Comparison of ENCODE assay signal across 23 mouse cellular contexts in genomic region chr2:72375877-72376276, GRCm38 (mm10).
A peak's percentile ranks its signal among the peaks of the same experiment; 100 is the strongest.
DNase-seq lines count a peak whose midpoint lies in the region; ATAC-seq and TF ChIP-seq lines count a peak whose summit lies in the region.
"Had no signal": no experiment of that assay in that cellular context is flagged by ENCODE, and none has a peak within 500 bp of the region (broad histone marks: within the 10 kb centered on the region; RNA-seq: fewer than 3 reads in every experiment).

No protein-coding gene starts in this region.

- no peak for TF ChIP-seq POLR2A in heart, adult 2 months (IDR thresholded peaks at IDR 0.05; ENCODE audit: insufficient read depth, low read depth, low read length)
- TF ChIP-seq POLR2A in lung, adult 2 months (IDR thresholded peaks at IDR 0.05; ENCODE audit: borderline replicate concordance, extremely low read depth, low read depth, low read length) = no peak

- no peak overlapping the region for H3K4me3 ChIP-seq in heart, adult 2 months
- no peak overlapping the region for H3K4me3 ChIP-seq in heart, embryonic 10.5 days
- no peak overlapping the region for H3K4me3 ChIP-seq in kidney, embryonic 14.5 days (ENCODE audit: low read length)
- no peak overlapping the region for H3K4me3 ChIP-seq in lung, embryonic 16.5 days (ENCODE audit: low read length)
- H3K4me3 ChIP-seq in lung, adult 2 months (replicated peaks; ENCODE audit: extremely low read depth, low read depth, low read length) = no peak overlapping the region
- no peak overlapping the region for H3K4me3 ChIP-seq in stomach, postnatal 0 days (ENCODE audit: low read depth, low read length)
- H3K4me3 ChIP-seq: embryonic facial prominence, embryonic 15.5 days; hindbrain, embryonic 12.5 days; layer of hippocampus, adult 2 months; neural tube, embryonic 15.5 days had no signal

- intact Hi-C loops in heart, adult 2 months (cut with DNase I) = no loop called here

- WGBS in heart, adult 2 months = 40% methylated on average over 3 of the region's 3 CpGs
- 81% methylated on average over 3 of the region's 3 CpGs for WGBS in heart, embryonic 10.5 days
- WGBS in kidney, embryonic 14.5 days = 72% methylated on average over 3 of the region's 3 CpGs
- 66% methylated on average over 3 of the region's 3 CpGs for WGBS in lung, embryonic 16.5 days
- 61% methylated on average over 3 of the region's 3 CpGs for WGBS in lung, adult 2 months
- WGBS in stomach, postnatal 0 days = 47% methylated on average over 3 of the region's 3 CpGs

- no peaks in the 10 kb centered on the region for H3K79me2 ChIP-seq in heart, adult 2 months (replicated peaks; ENCODE audit: control insufficient read depth, insufficient read depth, low read length)

- DNase-seq in heart, adult 2 months = no peak
- DNase-seq in heart, embryonic 10.5 days (ENCODE audit: low spot score) = no peak
- DNase-seq in kidney, postnatal 36 days = no peak
- DNase-seq in lung, adult 2 months = no peak
- no peak for DNase-seq in stomach, postnatal 0 days (ENCODE audit: low spot score)
- no peak for DNase-seq in spleen, postnatal 10 days (ENCODE audit: low spot score in 2 of 2)
- DNase-seq: adrenal gland, postnatal 14 days; cerebellum, adult 9-10 months; kidney, postnatal 14 days; layer of hippocampus, postnatal 36 days; lung, adult 18-20 months; right cerebral cortex, adult 18-20 months; right cerebral cortex, postnatal 4 days; thymus, postnatal 25 days had no signal

- 0 out of 2 replicates have a peak overlapping the region, but pooled peaks have one; percentile 8 for H3K27ac ChIP-seq in heart, adult 2 months
- no peak overlapping the region for H3K27ac ChIP-seq in heart, embryonic 10.5 days
- H3K27ac ChIP-seq in kidney, embryonic 14.5 days (ENCODE audit: low read depth, low read length) = 0 out of 2 replicates have a peak overlapping the region, but pooled peaks have one; percentile 32
- peak overlapping the region; percentile 69 for H3K27ac ChIP-seq in lung, embryonic 16.5 days (ENCODE audit: low read length)
- H3K27ac ChIP-seq in stomach, postnatal 0 days (replicated peaks) = peak overlapping the region; percentile 83
- H3K27ac ChIP-seq: embryonic facial prominence, embryonic 15.5 days; hindbrain, embryonic 12.5 days; layer of hippocampus, adult 2 months; neural tube, embryonic 15.5 days had no signal

- H3K9me3 ChIP-seq in heart, embryonic 10.5 days = no peaks in the 10 kb centered on the region
- H3K9me3 ChIP-seq in kidney, embryonic 14.5 days (ENCODE audit: control insufficient read depth, low read length) = no peaks in the 10 kb centered on the region
- no peaks in the 10 kb centered on the region for H3K9me3 ChIP-seq in lung, embryonic 16.5 days (ENCODE audit: control insufficient read depth, low read length)
- H3K9me3 ChIP-seq in stomach, postnatal 0 days (ENCODE audit: control insufficient read depth, low read length) = no peaks in the 10 kb centered on the region
- H3K9me3 ChIP-seq: embryonic facial prominence, embryonic 15.5 days; hindbrain, embryonic 12.5 days; neural tube, embryonic 15.5 days had no signal

- peaks cover 5% of the 10 kb centered on the region; the same call in 1 of the 2 replicates for H3K4me1 ChIP-seq in heart, adult 2 months (ENCODE audit: control insufficient read depth, insufficient read depth, low read length)
- H3K4me1 ChIP-seq in heart, embryonic 10.5 days = peaks cover 11% of the 10 kb centered on the region; the same call in 1 of the 2 replicates
- 0 out of 2 replicates have a peak, but pooled peaks cover 2% of the 10 kb centered on the region for H3K4me1 ChIP-seq in kidney, embryonic 14.5 days (ENCODE audit: control insufficient read depth, insufficient read depth, low read length)
- peaks cover 4% of the 10 kb centered on the region; the same call in 1 of the 2 replicates for H3K4me1 ChIP-seq in lung, embryonic 16.5 days (replicated peaks; ENCODE audit: control insufficient read depth, insufficient read depth, low read length)
- peaks cover 5% of the 10 kb centered on the region for H3K4me1 ChIP-seq in lung, adult 2 months (ENCODE audit: control insufficient read depth, insufficient read depth, low read length)
- no peaks in the 10 kb centered on the region for H3K4me1 ChIP-seq in stomach, postnatal 0 days (replicated peaks; ENCODE audit: control insufficient read depth, insufficient read depth)
- H3K4me1 ChIP-seq: hindbrain, embryonic 12.5 days; neural tube, embryonic 15.5 days had no signal

- no peak overlapping the region for H3K4me2 ChIP-seq in kidney, embryonic 14.5 days (replicated peaks; ENCODE audit: low read depth, low read length)
- H3K4me2 ChIP-seq in lung, embryonic 16.5 days (ENCODE audit: low read depth, low read length) = no peak overlapping the region
- H3K4me2 ChIP-seq in stomach, postnatal 0 days (replicated peaks; ENCODE audit: low read depth) = no peak overlapping the region
- H3K4me2 ChIP-seq: embryonic facial prominence, embryonic 15.5 days; hindbrain, embryonic 12.5 days; midbrain, embryonic 11.5 days; neural tube, embryonic 15.5 days had no signal

- TF ChIP-seq EP300 in heart, adult 2 months (IDR thresholded peaks at IDR 0.05; ENCODE audit: insufficient read depth, low read depth, low read length) = no peak
- TF ChIP-seq EP300 in stomach, postnatal 0 days (optimal IDR thresholded peaks at IDR 0.05) = peak; percentile 54

- peaks cover 7% of the 10 kb centered on the region; the same call in 1 of the 2 replicates for H3K36me3 ChIP-seq in heart, adult 2 months (ENCODE audit: control insufficient read depth, insufficient read depth, low read length)
- H3K36me3 ChIP-seq in heart, embryonic 10.5 days = peaks cover 74% of the 10 kb centered on the region
- H3K36me3 ChIP-seq in kidney, embryonic 14.5 days (ENCODE audit: control insufficient read depth, insufficient read depth, low read length) = peaks cover 4% of the 10 kb centered on the region; the same call in 1 of the 2 replicates
- peaks cover 20% of the 10 kb centered on the region; the same call in 1 of the 2 replicates for H3K36me3 ChIP-seq in lung, embryonic 16.5 days (ENCODE audit: control insufficient read depth, insufficient read depth, low read length)
- peaks cover 14% of the 10 kb centered on the region for H3K36me3 ChIP-seq in stomach, postnatal 0 days (ENCODE audit: control insufficient read depth, insufficient read depth, low read length)
- H3K36me3 ChIP-seq: neural tube, embryonic 15.5 days had no signal

- ATAC-seq in kidney, embryonic 14.5 days (ENCODE audit: low FRiP score, low TSS enrichment) = no peak
- ATAC-seq in lung, embryonic 16.5 days (ENCODE audit: low read depth) = peak; percentile 23; the same call in 1 of the 2 replicates
- peak; percentile 53; the same call in 1 of the 2 replicates for ATAC-seq in stomach, postnatal 0 days (ENCODE audit: low FRiP score, low TSS enrichment)
- ATAC-seq: CD4-positive, CD25-positive, alpha-beta regulatory T cell, adult 4 months; forebrain, embryonic 14.5 days had no signal

- H3K9ac ChIP-seq in heart, adult 2 months (ENCODE audit: low read depth, low read length) = peak overlapping the region; percentile 19; the same call in 1 of the 2 replicates
- H3K9ac ChIP-seq in kidney, embryonic 14.5 days (ENCODE audit: low read depth, low read length) = no peak overlapping the region
- H3K9ac ChIP-seq in lung, embryonic 16.5 days (ENCODE audit: low read length) = no peak overlapping the region
- no peak overlapping the region for H3K9ac ChIP-seq in stomach, postnatal 0 days (ENCODE audit: low read length)
- H3K9ac ChIP-seq: embryonic facial prominence, embryonic 15.5 days; hindbrain, embryonic 12.5 days; neural tube, embryonic 15.5 days had no signal

- no peaks in the 10 kb centered on the region for H3K27me3 ChIP-seq in heart, adult 2 months (ENCODE audit: control insufficient read depth, insufficient read depth, low read length)
- no peaks in the 10 kb centered on the region for H3K27me3 ChIP-seq in heart, embryonic 10.5 days (ENCODE audit: insufficient read depth, poor library complexity, severe bottlenecking)
- no peaks in the 10 kb centered on the region for H3K27me3 ChIP-seq in kidney, embryonic 14.5 days (ENCODE audit: control insufficient read depth, insufficient read depth, low read length)
- H3K27me3 ChIP-seq in lung, embryonic 16.5 days (ENCODE audit: control insufficient read depth, insufficient read depth, low read depth, low read length) = no peaks in the 10 kb centered on the region
- no peaks in the 10 kb centered on the region for H3K27me3 ChIP-seq in stomach, postnatal 0 days (ENCODE audit: control insufficient read depth, insufficient read depth, low read length)
- H3K27me3 ChIP-seq: embryonic facial prominence, embryonic 15.5 days; hindbrain, embryonic 12.5 days; neural tube, embryonic 15.5 days had no signal

- no peak for TF ChIP-seq CTCF in heart, adult 2 months (IDR thresholded peaks at IDR 0.05)
- no peak for TF ChIP-seq CTCF in lung, adult 2 months (IDR thresholded peaks at IDR 0.05; ENCODE audit: insufficient read depth, low read length)
- no peak for TF ChIP-seq CTCF in stomach, postnatal 0 days (IDR thresholded peaks at IDR 0.05; ENCODE audit: low read depth)
